Mouse (Mus musculus) olfactory bulb, adult 2 months (tissue): ENCODE data around the gene Ppfibp2. TPM values are rescaled to one million over a fixed set of nuclear protein-coding genes. Genes with fewer than 3 reads are reported as not detected.

Source experiments
- H3K27ac ChIP-seq: fragments of 200-500 bp; 2 replicates; pipeline ENCODE4 v1.5.1; 2012; ENCODE audit warnings: low read depth, low read length; ENCODE audit not compliant: insufficient read depth
- H3K4me1 ChIP-seq: fragments of 200-500 bp; 2 replicates; pipeline ENCODE4 v1.6.1; 2012; ENCODE audit warnings: low read length; ENCODE audit not compliant: control insufficient read depth, insufficient read depth
- H3K4me3 ChIP-seq: fragments of 200-500 bp; 2 replicates; pipeline ENCODE4 v1.5.1; 2012; ENCODE audit warnings: mild to moderate bottlenecking, low read depth, low read length, moderate library complexity; ENCODE audit not compliant: insufficient read depth
- CTCF ChIP-seq: fragments of 200-500 bp; IDR thresholded peaks from 2 replicates; pipeline ENCODE4 v1.5.1; 2012; ENCODE audit warnings: low read depth, mild to moderate bottlenecking, low read length, moderate library complexity; ENCODE audit not compliant: insufficient read depth
- POLR2A ChIP-seq: fragments of 200-500 bp; IDR thresholded peaks from 2 replicates; pipeline ENCODE4 v1.6.1; 2012; ENCODE audit warnings: mild to moderate bottlenecking, low read depth, low read length, moderate library complexity; ENCODE audit not compliant: insufficient read depth
- WGBS: fragments of 180-500 bp; shearing (Covaris S2); methylation state at CpG from one replicate; pipeline ENCODE4 v1.1.7; 2018; 5-methylcytosine and 5-hydroxymethylcytosine counted together
- polyA plus RNA-seq: library from polyadenylated mRNA; stranded (reverse); fragments of >200 nt; gene quantifications from 2 replicates; pipeline ENCODE4 v1.2.4, GENCODE M21; 2012; ENCODE audit warnings: low replicate concordance; ENCODE audit not compliant: missing spikeins, insufficient read depth, insufficient read length

Ppfibp2 gene
- polyA plus RNA-seq, 1 experiment, result not detected

- Histone ChIP-seq H3K27ac (no peak overlapping the region), H3K4me3 (no peak overlapping the region), H3K4me1 (no peaks in the 10 kb centered on the region)
- TF ChIP-seq CTCF, result no peak
- no peak for TF ChIP-seq POLR2A
- 89% methylated on average over 7 of the region's 7 CpGs for WGBS
These were observed 55.0 kb downstream of the Ppfibp2 start for GRCm38 (mm10) chr7:107649990-107650389.

- Histone ChIP-seq H3K4me1 (no peaks in the 10 kb centered on the region), H3K27ac (no peak overlapping the region), H3K4me3 (no peak overlapping the region)
- TF ChIP-seq CTCF (no peak), POLR2A (no peak)
- WGBS, result 50% methylated on average over 1 of the region's 1 CpGs
These were observed 56.8 kb downstream of the Ppfibp2 start for GRCm38 (mm10) chr7:107651821-107652220.

GRCm38 (mm10) chr7:107656451-107656850, 61.4 kb downstream of the Ppfibp2 start:
- H3K4me1 ChIP-seq, result no peaks in the 10 kb centered on the region
- no peak overlapping the region for H3K27ac ChIP-seq
- TF ChIP-seq POLR2A, result no peak
- TF ChIP-seq CTCF, result no peak
- 97% methylated on average over 6 of the region's 6 CpGs for WGBS
- H3K4me3 ChIP-seq, result no peak overlapping the region

GRCm38 (mm10) chr7:107659186-107659918, 64.3 kb downstream of the Ppfibp2 start:
- 83% methylated on average over 8 of the region's 8 CpGs for WGBS
- Histone ChIP-seq H3K4me1 (peaks cover 5% of the 10 kb centered on the region), H3K4me3 (no peak overlapping the region), H3K27ac (no peak overlapping the region)
- TF ChIP-seq POLR2A, result no peak
- no peak for TF ChIP-seq CTCF

GRCm38 (mm10) chr7:107661189-107661842, 66.3 kb downstream of the Ppfibp2 start:
- Histone ChIP-seq H3K4me1 (peaks cover 21% of the 10 kb centered on the region), H3K27ac (no peak overlapping the region), H3K4me3 (no peak overlapping the region)
- WGBS, result 34% methylated on average over 8 of the region's 8 CpGs
- TF ChIP-seq CTCF, result no peak
- TF ChIP-seq POLR2A, result no peak

- peaks cover 22% of the 10 kb centered on the region for H3K4me1 ChIP-seq
- WGBS, result 84% methylated on average over 5 of the region's 5 CpGs
- no peak overlapping the region for H3K4me3 ChIP-seq
- no peak overlapping the region for H3K27ac ChIP-seq
- TF ChIP-seq CTCF (no peak), POLR2A (no peak)
These were observed 66.9 kb downstream of the Ppfibp2 start for GRCm38 (mm10) chr7:107661843-107662281.

- TF ChIP-seq CTCF (no peak), POLR2A (no peak)
- peaks cover 22% of the 10 kb centered on the region for H3K4me1 ChIP-seq
- H3K27ac ChIP-seq, result no peak overlapping the region
- H3K4me3 ChIP-seq, result no peak overlapping the region
- 90% methylated on average over 6 of the region's 6 CpGs for WGBS
These were observed 68.6 kb downstream of the Ppfibp2 start for GRCm38 (mm10) chr7:107663621-107664020.

GRCm38 (mm10) chr7:107664063-107665056, 69.4 kb downstream of the Ppfibp2 start:
- peak overlapping the region; percentile 77 for H3K27ac ChIP-seq
- peaks cover 22% of the 10 kb centered on the region for H3K4me1 ChIP-seq
- TF ChIP-seq POLR2A, result no peak
- TF ChIP-seq CTCF, result no peak
- H3K4me3 ChIP-seq, result no peak overlapping the region
- WGBS, result 62% methylated on average over 8 of the region's 8 CpGs
